Mouse (Mus musculus) mesoderm, embryonic 11.5 days (tissue): ENCODE measurements around the gene Traf7.

Experiments
- DNase-seq: peaks from one replicate; pipeline ENCODE4 v3.0.0-alpha.2; 2012; ENCODE audit warnings: low read depth, low spot score

Gene Traf7

DNA sequence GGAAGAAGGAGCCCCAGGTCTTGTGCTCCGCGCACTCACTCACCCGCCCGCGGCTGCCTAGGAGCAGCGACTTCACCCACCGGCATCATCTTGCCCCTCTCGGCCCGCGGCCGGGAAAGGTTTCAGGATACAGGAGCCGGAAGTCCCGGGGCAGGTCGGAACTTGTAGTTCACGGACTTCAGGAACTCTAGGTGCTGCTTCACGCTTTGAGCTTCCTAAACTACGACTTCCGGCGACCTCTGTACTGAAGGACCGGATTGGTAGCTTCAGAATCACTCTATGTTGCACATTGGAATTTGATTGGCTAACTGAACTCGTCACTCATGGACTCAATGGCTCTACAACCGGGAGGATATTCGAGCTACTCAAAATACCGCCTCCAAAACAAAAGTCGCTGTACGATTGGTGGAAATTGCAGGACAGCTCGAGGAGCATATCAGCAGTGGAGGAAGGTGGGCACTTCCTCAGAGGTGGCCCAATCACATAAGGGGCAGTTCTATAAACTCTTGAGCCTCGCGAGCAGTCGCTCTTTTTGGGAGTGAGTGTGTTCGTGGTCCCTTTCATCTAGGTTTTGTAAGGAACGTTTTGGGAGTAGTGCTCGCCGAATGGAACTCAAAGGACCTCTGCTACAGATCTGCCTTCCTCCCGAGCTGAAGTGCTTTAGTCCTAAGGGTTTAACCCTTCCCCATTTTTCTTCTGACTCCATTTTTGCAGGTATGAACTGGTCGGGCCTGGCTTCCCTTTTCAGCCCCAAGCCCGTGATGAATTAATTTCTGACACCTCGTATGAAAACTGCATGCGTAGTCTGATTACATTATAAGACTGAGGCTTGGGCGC is at the start of gene Traf7:
Traf7 (minus strand) TSS at position 216 of the 837 bp plus-strand sequence.
- DNase-seq, result peak; percentile 99

DNA sequence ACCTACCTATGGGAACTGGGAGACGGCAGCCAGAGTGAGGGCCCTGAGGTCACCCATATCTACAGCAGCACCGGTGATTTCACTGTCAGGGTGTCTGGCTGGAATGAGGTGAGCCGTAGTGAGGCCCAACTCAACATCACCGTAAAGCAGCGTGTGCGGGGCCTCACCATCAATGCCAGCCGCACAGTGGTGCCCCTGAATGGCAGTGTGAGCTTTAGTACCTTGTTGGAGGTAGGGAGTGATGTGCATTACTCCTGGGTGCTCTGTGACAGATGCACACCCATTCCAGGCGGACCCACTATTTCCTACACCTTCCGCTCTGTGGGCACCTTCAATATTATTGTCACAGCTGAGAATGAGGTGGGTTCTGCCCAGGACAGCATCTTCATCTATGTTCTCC is 46.1 kb upstream of the Traf7 start:
- no peak for DNase-seq

DNA sequence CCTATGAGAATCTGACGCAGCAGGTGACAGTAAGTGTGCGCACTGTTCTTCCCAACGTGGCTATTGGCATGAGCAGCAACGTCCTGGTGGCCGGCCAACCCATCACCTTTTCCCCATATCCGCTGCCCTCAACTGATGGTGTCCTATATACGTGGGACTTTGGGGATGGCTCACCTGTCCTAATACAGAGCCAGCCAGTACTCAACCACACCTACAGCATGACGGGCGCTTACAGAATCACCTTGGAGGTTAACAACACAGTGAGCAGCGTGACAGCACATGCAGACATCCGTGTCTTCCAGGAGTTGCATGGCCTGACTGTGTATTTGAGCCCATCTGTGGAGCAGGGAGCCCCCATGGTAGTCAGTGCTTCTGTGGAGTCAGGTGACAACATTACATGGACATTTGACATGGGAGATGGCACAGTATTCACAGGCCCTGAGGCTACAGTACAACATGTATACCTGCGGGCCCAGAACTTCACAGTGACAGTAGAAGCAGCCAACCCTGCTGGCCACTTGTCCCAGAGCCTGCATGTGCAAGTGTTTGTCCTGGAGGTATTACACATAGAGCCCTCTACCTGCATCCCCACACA is 45.0 kb upstream of the Traf7 start:
- no peak for DNase-seq

DNA sequence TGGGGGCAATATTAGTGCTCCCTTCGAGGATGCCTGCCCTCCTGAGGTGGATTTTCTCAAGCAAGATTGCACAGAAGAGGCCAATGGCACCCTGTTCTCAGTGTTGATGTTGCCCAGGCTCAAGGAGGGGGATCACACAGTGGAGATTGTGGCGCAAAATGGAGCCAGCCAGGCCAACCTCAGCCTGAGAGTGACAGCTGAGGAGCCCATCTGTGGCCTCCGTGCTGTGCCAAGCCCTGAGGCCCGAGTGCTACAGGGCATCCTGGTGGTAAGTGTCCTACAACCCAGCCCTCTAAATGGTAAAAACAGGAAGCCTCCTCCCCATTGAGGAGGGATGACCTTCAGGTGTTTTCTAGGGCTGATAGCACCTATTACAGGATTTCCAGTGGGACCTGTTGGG is 42.1 kb upstream of the Traf7 start:
- no peak for DNase-seq

DNA sequence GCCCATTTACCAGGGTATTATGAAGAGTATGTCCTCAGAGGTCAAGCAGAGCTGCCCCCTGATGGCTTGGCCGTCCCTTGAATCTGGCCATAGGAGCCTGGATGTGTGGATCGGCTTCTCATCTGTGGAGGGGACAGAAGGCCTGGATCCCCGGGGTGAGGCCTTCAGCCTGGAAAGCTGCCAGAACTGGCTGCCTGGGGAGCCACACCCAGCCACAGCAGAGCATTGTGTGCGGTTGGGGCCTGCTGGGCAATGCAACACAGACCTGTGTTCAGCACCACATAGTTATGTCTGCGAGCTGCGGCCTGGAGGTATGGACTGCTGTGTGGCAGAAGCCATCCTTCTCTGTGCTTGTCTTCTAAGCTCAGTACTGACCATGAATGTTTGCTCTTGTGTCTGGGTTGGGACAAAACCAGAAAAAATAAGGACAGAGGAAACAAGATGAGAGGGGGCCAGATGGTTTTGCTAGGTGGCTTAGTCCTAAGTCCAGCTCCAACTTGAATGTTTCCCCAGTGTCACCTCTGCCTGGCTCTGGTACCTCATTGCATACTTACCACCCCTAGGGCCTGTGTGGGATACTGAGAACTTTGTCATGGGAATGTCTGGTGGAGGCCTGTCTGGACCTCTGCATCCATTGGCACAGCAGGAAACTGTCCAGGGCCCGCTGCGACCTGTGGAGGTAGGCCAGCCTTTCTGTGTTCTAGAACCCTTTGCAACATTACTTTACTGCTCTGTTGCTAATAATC is 39.5 kb upstream of the Traf7 start:
- DNase-seq, result no peak

DNA sequence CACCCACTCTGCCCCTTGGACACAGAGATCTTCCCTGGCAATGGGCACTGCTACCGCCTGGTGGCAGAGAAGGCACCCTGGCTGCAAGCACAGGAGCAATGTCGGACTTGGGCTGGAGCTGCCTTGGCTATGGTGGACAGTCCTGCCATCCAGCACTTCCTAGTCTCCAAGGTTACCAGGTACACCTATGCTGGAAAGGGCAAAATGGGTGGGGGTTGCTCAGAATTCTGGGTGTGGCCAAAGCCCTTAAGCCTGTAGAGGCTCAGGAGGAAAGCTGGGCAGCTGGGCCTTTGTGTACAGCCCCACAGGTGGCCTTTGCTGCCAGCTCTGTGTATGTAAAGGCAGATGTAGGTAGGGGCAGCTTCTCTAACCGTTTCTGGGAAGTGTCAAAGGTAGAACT is 38.1 kb upstream of the Traf7 start:
- DNase-seq, result no peak

DNA sequence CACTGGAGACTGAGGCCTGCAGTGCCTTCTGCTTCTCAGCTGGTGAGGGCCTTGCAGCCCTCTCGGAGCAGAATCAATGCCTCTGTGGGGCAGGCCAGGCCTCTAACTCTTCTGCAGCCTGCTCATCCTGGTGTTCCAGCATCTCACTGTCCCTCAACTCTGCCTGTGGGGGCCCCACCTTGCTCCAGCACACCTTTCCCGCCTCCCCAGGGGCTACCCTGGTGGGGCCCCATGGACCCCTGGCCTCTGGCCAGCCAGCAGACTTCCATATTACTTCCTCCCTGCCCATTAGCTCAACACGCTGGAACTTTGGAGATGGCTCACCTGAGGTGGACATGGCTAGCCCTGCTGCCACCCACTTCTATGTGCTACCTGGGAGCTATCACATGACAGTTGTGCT is 37.4 kb upstream of the Traf7 start:
- DNase-seq, result no peak

DNA sequence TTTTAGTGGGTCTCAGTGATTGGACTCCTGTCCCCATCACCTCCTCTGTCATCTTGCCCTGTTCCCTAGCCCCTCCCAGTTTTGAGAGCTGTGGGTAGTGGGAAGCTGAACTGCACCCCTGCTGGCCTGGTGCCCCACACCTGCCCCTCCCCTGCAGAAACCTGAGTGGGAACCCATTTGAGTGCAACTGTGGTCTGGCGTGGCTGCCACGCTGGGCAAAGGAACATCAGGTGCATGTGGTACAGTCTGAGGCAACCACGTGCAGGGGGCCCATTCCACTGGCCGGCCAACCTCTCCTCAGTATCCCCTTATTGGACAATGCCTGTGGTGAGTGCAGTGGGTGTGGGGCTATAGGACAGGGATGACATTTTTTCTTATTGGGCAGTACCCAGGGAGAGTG is 36.7 kb upstream of the Traf7 start:
- no peak for DNase-seq

DNA sequence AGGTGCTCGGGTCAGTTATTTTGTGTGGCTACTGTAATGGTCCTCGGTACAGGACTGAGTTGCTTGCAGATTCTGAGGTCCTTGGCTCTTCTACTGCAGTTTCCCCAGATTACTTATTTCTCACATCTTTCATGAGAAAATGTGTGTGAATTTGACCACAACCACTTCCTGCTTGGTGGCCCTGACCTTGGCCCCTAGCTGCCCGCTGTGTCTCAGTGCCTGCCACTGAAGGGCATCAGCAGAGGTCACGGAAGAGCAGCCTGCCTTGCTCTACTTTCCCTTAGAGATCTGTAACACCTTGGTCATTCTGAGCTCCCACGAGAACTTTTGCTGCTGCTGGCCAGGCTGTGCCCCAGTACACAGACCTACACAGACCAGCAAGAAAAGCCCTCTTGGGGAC is 35.9 kb upstream of the Traf7 start:
- no peak for DNase-seq

DNA sequence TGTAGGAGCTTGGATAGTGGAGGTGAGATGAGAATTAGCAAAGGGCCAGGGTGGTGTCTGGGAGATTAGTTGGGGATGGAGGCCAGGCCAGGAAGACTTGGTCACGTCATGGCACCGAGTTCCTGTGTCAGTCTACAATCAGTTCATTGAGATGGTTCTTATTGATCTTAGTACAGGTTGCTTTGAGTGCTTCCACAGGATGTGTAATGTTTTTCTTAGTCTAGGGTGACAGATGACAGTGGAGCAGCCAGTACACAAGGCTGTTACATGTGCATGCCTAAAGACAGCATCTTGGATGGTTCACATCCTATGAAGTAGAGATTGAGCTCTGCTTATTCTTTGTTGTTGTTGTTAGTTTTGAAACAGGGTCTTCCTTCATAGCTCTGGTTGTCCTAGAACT is 33.9 kb upstream of the Traf7 start:
- DNase-seq, result no peak

DNA sequence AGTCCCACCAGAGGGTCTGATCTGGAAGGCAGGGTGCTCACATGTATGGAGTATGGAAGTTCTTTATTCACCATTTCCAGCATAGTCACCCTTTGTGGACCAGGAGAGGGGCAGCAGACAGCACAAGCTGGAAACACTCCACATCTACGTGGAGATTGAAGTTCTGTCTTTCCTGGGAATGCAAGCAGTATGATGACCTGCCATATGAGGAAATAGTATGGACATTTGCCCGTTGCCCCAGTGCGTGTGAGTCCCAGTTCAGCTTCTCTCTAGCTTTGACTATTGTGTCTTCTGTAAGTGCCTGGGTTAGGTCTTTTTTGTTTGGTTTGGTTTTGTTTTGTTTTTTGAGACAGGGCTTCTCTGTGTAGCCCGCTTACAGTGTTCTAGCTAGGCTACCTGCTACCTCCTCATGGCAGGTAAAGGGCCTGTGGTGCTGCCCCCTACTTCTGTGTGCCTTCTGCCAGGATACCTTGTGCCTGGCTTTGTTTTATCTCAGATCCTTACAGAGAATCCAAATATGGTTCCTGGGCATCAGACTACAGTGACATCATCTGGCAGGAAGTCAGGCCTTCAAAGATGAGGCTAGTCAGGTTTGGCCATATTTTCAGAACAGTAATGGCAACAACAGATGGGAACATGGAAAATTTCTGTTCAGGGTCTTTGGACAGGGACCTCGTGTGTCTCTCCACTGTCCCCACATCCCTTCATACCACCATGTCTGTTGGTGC is 32.7 kb upstream of the Traf7 start:
- no peak for DNase-seq

DNA sequence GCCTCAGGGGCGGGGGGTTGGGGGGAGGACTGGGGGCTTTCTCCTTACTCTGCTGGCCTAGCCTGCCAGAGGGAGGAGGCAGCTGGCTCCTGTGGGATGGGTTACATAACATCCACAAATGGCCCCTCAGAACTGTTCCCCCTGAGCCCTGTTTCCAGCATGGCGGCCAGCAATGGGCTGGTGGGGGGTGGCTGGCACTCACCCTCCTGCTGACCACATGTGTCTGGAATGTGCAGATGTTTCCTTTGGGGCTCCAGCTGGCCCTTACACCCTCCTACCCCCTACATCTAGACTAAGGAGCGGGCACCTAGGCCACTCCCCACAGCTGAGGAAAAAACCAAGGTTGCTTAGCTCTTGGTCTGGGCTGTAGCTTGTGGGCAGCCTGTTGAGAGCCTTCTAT is 31.4 kb upstream of the Traf7 start:
- DNase-seq, result no peak

DNA sequence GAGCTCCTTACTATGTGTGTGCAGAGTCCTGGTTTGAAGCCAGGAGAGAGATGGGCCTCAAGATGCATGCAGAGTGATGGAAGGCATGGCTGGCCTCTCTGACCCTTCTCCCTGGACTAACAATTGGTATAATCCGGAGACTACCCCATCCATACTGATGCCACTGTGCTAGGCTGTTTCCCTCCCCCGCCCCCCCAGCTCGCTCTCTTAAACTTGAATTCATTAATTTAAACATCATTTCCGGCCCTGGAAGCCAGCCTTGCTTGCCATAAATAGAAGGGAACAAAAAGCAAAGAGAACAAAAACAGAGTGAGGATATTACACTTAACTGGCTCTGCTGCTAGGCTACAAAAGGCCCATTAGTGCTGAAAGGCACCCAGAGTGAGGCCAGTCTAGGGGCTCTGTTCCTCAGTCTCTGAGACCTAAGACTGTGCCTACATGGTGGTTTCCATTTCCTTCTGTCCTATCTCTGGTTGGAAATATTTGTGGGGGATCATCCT is 30.9 kb upstream of the Traf7 start:
- peak; percentile 33 for DNase-seq

DNA sequence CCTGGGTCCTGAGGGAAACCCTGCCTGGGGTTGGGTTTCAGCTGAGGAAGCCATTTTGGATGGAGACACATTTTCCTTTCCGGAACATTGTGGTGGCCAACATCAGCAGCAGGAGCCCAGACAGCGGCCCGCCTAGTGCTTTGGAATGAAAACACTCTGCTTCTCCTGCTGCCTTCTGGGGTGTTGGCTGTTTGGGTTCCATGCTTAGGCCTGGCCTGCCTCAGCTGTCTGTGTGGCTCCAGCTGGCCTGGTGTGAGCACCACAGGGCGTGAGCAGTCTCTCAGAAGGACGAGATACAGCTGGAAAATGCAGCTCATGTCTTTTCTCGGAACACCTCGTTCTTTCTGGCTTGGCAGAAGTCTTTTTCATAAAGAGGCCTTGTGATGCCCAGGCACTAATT is 29.4 kb upstream of the Traf7 start:
- no peak for DNase-seq

DNA sequence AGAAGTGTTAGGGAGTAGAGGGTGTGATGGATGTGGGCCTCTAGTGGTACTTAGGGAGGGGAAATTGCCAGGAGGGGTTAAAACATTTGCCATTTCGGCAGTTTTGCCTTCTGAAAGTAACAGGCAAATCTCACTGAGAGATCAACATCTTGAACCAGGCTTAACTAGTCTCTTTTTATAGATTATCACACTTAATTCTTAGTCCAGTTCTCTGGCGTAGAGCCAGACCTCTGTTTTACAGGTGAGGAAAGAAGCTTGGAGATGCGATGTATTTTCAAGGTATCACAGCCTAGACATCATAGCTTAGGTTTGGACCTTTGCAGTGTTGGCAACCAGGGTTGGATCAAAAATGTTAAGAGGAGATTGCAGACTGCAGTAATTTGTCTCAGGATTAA is 23.3 kb upstream of the Traf7 start:
- no peak for DNase-seq

DNA sequence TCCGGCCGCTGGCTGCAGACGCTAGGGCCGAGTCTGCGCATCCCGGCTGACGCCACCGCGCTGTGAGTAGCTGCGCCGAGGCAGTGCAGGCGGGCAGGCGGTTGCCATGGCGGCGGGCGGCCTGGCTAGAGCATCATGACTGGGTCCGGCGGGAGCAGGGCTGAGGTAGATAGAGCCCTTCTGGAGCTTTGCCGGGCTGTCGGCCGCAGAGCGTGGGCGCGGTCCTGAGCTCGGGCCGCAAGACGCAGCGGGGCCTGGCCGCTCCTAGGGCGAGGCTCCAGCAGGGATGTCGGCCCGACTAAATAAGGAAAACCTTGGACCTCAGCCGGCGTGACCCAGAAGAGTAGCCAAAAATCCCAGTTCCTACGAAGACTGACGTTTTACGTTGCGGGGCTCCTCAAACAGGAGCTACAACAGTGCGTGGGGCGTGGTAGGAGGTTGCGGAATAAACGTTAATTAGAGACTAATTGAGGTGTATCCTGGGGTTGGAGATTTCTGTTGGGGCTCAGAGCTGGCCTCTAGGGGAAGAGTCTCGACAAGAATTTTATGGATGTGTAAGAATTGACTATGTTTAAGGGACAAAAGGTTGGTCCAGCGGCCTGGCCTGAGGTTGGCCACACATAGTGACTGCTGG is 22.8 kb upstream of the Traf7 start:
- DNase-seq, result peak; percentile 83

DNA sequence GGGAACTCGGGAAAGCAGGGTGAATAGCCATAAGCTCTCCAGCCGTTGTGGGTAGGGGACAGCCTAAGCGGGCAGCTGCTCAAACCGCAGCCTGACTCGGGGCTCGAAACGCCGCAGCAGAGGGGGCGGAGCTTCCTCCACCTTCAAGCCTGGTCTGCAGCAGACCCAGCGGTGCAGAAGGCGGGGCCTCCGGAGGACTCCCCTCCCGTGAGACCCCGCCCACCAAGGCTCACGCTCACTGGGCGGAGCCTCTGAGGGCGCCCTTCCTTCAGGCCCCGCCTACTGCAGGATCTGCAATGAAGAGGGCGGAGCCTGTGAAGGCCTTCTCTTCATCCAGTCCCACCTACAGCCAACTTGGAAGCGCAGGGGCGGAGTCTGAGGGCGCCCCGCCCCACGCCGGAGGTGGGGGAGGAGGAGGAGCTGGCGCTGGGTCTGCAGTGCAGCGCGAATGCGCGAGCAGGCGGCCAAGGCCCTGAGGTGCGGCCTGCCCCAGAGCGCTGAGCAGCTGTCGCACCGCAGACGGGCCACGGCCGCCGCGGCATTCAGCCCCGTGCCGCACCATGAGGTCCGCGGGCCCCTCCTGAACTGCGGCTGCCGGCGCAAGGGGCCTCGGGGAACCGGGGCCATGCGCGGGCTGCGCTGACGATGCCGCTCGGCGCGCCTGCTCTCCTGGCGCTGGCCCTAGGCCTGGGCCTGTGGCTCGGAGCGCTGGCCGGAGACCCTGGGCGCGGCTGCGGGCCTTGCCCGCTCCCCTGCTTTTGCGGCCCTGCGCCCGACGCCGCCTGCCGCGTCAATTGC is 22.1 kb upstream of the Traf7 start, which contains the start of gene Pkd1:
Pkd1 (plus strand) TSS at position 217 of the 798 bp plus-strand sequence.
- DNase-seq, result peak; percentile 100

DNA sequence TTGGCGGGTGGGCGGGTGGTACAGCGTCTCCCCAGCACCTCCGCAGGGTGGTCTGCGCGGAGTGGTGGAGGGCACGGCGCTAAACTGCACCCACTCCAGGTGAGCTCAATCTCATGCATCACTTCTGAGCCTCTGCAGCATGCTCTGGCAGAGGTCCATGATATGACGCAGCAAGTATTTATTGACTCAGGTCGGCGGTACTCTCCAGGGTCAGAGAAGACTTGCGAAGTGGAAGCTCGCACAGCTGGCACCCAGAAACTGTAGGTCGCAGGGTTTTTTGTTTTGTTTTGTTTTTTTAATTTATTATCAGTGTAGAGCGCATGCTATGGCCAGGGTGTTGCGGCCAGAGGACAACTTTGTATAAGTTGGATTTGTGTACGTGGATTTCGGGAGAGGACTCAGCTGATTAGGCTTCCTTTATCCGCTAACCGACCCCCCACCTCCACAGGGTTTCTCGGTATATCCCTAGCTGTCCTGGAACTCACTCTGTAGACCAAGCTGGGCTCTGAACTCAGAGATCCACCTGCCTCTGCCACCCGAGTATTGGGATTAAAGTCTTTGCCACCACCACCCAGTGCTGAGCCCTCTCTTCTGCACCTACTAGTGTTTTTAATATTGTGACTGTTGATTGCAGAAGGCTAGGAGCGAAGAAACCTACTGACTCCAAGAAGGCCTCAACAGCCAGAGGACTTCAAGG is 21.3 kb upstream of the Traf7 start:
- DNase-seq, result peak; percentile 31

DNA sequence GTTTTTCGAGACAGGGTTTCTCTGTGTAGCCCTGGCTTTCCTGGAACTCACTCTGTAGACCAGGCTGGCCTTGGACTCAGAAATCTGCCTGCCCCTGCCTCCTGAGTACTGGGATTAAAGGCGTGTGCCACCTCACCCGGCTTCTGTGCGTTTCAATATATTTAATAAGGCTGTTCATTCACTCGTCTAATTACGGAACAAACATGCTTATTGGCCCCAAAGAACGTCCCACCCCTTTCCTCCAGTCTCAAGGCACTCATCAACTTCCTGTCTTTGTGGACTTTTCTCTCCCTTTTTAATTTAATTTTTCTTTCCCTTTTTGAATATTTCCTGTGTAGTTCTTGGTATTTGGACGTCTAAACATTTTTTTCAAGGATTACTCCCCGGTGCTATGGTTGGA is 20.7 kb upstream of the Traf7 start:
- no peak for DNase-seq

DNA sequence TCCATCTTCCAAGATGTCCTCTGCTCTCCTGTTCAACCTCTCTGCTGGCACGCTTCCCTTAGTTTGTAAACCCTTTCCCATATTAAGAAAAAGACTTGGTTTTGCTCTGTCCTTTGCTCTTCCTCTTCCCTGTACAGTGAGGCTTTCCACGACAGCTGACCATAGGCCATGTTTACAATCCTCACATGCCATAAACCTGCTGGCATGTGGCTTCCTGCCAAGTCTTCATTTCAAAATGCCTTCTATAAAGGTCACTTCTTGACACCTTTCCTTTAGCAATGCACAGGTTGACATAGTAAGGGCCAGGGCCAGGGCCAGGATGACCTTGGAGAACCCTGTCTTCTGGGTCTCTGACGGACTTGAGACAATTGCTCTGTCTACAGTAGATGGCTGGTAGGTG is 18.5 kb upstream of the Traf7 start:
- DNase-seq, result no peak
